Mouse (Mus musculus): Measurements from ENCODE around the gene Adra2b.

GRCm38 (mm10) chr2:127316431-127316830 is 46.6 kb upstream of the Adra2b start:
- TF ChIP-seq CTCF (IDR thresholded peaks at IDR 0.05; ENCODE audit: insufficient read depth, low read length) (no peak), POLR2A (IDR thresholded peaks at IDR 0.05; ENCODE audit: borderline replicate concordance, extremely low read depth, low read depth, low read length) (no peak)

Data from lung, adult 2 months (tissue).